Mouse (Mus musculus): Measurements from ENCODE around the gene Pradc1. TPM values are rescaled to one million over a fixed set of nuclear protein-coding genes. Genes with fewer than 3 reads are reported as not detected.

Gene Pradc1
- total and polyA plus RNA-seq, 2 experiments, result 6.3 to 19.7 TPM

DNA sequence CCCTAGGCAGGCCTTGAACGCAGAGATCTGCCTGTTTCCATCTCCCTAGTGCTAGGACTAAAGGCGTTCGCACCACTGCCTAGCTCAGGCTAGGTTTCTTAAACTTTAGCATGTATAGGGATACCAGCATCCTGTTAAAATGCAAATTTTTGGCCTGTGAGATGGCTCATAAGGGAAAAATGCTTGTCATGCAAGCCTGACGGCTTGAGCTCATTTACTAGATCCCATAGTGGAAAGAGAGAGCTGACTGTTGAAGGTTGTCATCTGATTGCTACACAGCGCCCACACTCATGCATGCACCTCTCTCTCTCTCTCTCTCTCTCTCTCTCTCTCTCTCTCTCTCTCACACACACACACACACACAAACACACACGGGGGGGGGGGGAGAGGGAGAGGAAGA is 15.1 kb downstream of the Pradc1 start:
- H3K36me3 ChIP-seq (ENCODE audit: control insufficient read depth, insufficient read depth, low read length), result 0 out of 2 replicates have a peak, but pooled peaks cover 2% of the 10 kb centered on the region
- 85% methylated on average over 6 of the region's 6 CpGs for WGBS
- H3K27ac ChIP-seq (replicated peaks; ENCODE audit: insufficient read depth, low read depth, low read length), result no peak overlapping the region
- no peak overlapping the region for H3K4me3 ChIP-seq (ENCODE audit: insufficient read depth, low read depth, low read length)
- peaks cover 3% of the 10 kb centered on the region; the same call in 1 of the 2 replicates for H3K4me1 ChIP-seq (ENCODE audit: control insufficient read depth, insufficient read depth, low read length)
- TF ChIP-seq POLR2A (IDR thresholded peaks at IDR 0.05; ENCODE audit: extremely low read depth, insufficient read depth, low read length) (no peak), CTCF (IDR thresholded peaks at IDR 0.05; ENCODE audit: low read depth, low read length) (no peak)
- no peak for DNase-seq (ENCODE audit: extremely low read depth, low read depth, low spot score)
- no peaks in the 10 kb centered on the region for H3K27me3 ChIP-seq (ENCODE audit: control insufficient read depth, insufficient read depth, low read length)
- no peak overlapping the region for H3K9ac ChIP-seq (ENCODE audit: low read depth, low read length)
- H3K79me2 ChIP-seq (ENCODE audit: control insufficient read depth, insufficient read depth, low read length), result peaks cover 5% of the 10 kb centered on the region; the same call in 1 of the 2 replicates

DNA sequence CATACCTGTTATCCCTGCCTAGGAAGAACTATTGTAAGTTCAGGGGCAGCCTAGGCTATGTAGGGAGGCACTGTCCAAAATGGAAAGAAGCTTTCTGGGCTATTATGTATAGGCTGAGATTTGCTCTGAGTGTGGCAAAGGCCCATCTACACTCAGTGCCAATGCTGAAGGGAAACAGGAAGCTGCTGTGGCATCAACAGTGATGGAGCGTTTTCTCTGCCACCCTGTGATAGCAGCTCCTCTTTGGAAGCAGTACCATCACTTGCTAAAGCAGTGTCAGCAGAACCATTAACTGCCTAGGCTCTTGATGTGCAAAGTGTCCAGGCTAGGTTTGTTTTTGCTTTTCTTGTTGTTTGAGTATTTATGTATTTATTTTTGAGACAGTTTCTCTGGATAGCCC is 15.6 kb downstream of the Pradc1 start:
- DNase-seq (ENCODE audit: extremely low read depth, low read depth, low spot score), result no peak
- H3K27ac ChIP-seq (replicated peaks; ENCODE audit: insufficient read depth, low read depth, low read length), result no peak overlapping the region
- H3K4me1 ChIP-seq (ENCODE audit: control insufficient read depth, insufficient read depth, low read length), result peaks cover 5% of the 10 kb centered on the region; the same call in 1 of the 2 replicates
- H3K4me3 ChIP-seq (ENCODE audit: insufficient read depth, low read depth, low read length), result no peak overlapping the region
- no peaks in the 10 kb centered on the region for H3K27me3 ChIP-seq (ENCODE audit: control insufficient read depth, insufficient read depth, low read length)
- H3K79me2 ChIP-seq (ENCODE audit: control insufficient read depth, insufficient read depth, low read length), result peaks cover 5% of the 10 kb centered on the region; the same call in 1 of the 2 replicates
- 0 out of 2 replicates have a peak, but pooled peaks cover 2% of the 10 kb centered on the region for H3K36me3 ChIP-seq (ENCODE audit: control insufficient read depth, insufficient read depth, low read length)
- H3K9ac ChIP-seq (ENCODE audit: low read depth, low read length), result no peak overlapping the region
- TF ChIP-seq POLR2A (IDR thresholded peaks at IDR 0.05; ENCODE audit: extremely low read depth, insufficient read depth, low read length), result no peak
- no peak for TF ChIP-seq CTCF (IDR thresholded peaks at IDR 0.05; ENCODE audit: low read depth, low read length)
- WGBS, result 74% methylated on average over 1 of the region's 1 CpGs

GRCm38 (mm10) chr6:85433865-85434264 is 17.9 kb downstream of the Pradc1 start:
- Histone ChIP-seq H3K79me2 (ENCODE audit: control insufficient read depth, insufficient read depth, low read length) (peaks cover 5% of the 10 kb centered on the region; the same call in 1 of the 2 replicates), H3K9ac (ENCODE audit: low read depth, low read length) (no peak overlapping the region), H3K4me1 (ENCODE audit: control insufficient read depth, insufficient read depth, low read length) (peaks cover 5% of the 10 kb centered on the region; the same call in 1 of the 2 replicates), H3K4me3 (ENCODE audit: insufficient read depth, low read depth, low read length) (no peak overlapping the region), H3K36me3 (ENCODE audit: control insufficient read depth, insufficient read depth, low read length) (no peaks in the 10 kb centered on the region), H3K27me3 (ENCODE audit: control insufficient read depth, insufficient read depth, low read length) (no peaks in the 10 kb centered on the region), H3K27ac (replicated peaks; ENCODE audit: insufficient read depth, low read depth, low read length) (no peak overlapping the region)
- TF ChIP-seq CTCF (IDR thresholded peaks at IDR 0.05; ENCODE audit: low read depth, low read length) (no peak), POLR2A (IDR thresholded peaks at IDR 0.05; ENCODE audit: extremely low read depth, insufficient read depth, low read length) (no peak)
- WGBS, result 77% methylated on average over 5 of the region's 5 CpGs
- peak; percentile 22 for DNase-seq (ENCODE audit: extremely low read depth, low read depth, low spot score)

GRCm38 (mm10) chr6:85431842-85432431 is 19.8 kb downstream of the Pradc1 start, which contains the start of gene Smyd5:
TSS of gene Smyd5 (plus strand) at chr6:85431989.
- TF ChIP-seq CTCF (IDR thresholded peaks at IDR 0.05; ENCODE audit: low read depth, low read length), result no peak
- TF ChIP-seq POLR2A (IDR thresholded peaks at IDR 0.05; ENCODE audit: extremely low read depth, insufficient read depth, low read length), result no peak
- H3K79me2 ChIP-seq (ENCODE audit: control insufficient read depth, insufficient read depth, low read length), result peaks cover 5% of the 10 kb centered on the region; the same call in 1 of the 2 replicates
- peaks cover 5% of the 10 kb centered on the region; the same call in 1 of the 2 replicates for H3K4me1 ChIP-seq (ENCODE audit: control insufficient read depth, insufficient read depth, low read length)
- no peaks in the 10 kb centered on the region for H3K36me3 ChIP-seq (ENCODE audit: control insufficient read depth, insufficient read depth, low read length)
- peak; percentile 61 for DNase-seq (ENCODE audit: extremely low read depth, low read depth, low spot score)
- peak within 1 kb of the TSS; percentile 77 for H3K9ac ChIP-seq (ENCODE audit: low read depth, low read length)
- no peak within 1 kb of the TSS for H3K27ac ChIP-seq (replicated peaks; ENCODE audit: insufficient read depth, low read depth, low read length)
- peak within 1 kb of the TSS; percentile 89 for H3K4me3 ChIP-seq (ENCODE audit: insufficient read depth, low read depth, low read length)
- under 1% methylated on average over 39 of the region's 39 CpGs for WGBS
- no peaks in the 10 kb centered on the region for H3K27me3 ChIP-seq (ENCODE audit: control insufficient read depth, insufficient read depth, low read length)

GRCm38 (mm10) chr6:85431274-85431841 is 20.4 kb downstream of the Pradc1 start:
- Histone ChIP-seq H3K4me3 (ENCODE audit: insufficient read depth, low read depth, low read length) (peak overlapping the region; percentile 89), H3K27me3 (ENCODE audit: control insufficient read depth, insufficient read depth, low read length) (no peaks in the 10 kb centered on the region), H3K36me3 (ENCODE audit: control insufficient read depth, insufficient read depth, low read length) (no peaks in the 10 kb centered on the region), H3K79me2 (ENCODE audit: control insufficient read depth, insufficient read depth, low read length) (peaks cover 5% of the 10 kb centered on the region; the same call in 1 of the 2 replicates), H3K9ac (ENCODE audit: low read depth, low read length) (0 out of 2 replicates have a peak overlapping the region, but pooled peaks have one; percentile 18), H3K4me1 (ENCODE audit: control insufficient read depth, insufficient read depth, low read length) (peaks cover 5% of the 10 kb centered on the region; the same call in 1 of the 2 replicates), H3K27ac (replicated peaks; ENCODE audit: insufficient read depth, low read depth, low read length) (no peak overlapping the region)
- no peak for TF ChIP-seq CTCF (IDR thresholded peaks at IDR 0.05; ENCODE audit: low read depth, low read length)
- TF ChIP-seq POLR2A (IDR thresholded peaks at IDR 0.05; ENCODE audit: extremely low read depth, insufficient read depth, low read length), result no peak
- WGBS, result 42% methylated on average over 8 of the region's 8 CpGs
- no peak for DNase-seq (ENCODE audit: extremely low read depth, low read depth, low spot score)
